Mouse (Mus musculus) urinary bladder, postnatal 10 days (tissue): ENCODE results near the gene Arvcf.

Experiments
- DNase-seq: peaks from one replicate; pipeline ENCODE4 v3.0.0; 2022; ENCODE audit warnings: low spot score

Gene Arvcf

GRCm38 (mm10) chr16:18430641-18431212 lies 82.7 kb downstream of the Arvcf start:
- no peak for DNase-seq

GRCm38 (mm10) chr16:18433341-18433920 lies 85.4 kb downstream of the Arvcf start:
- no peak for DNase-seq

- DNase-seq, result no peak
Measured at GRCm38 (mm10) chr16:18436128-18436527, 88.1 kb downstream of the Arvcf start.

- peak; percentile 90 for DNase-seq
Measured at GRCm38 (mm10) chr16:18443385-18443841, 95.4 kb downstream of the Arvcf start.

- DNase-seq, result no peak
Measured at GRCm38 (mm10) chr16:18447243-18447642, 99.3 kb downstream of the Arvcf start.

GRCm38 (mm10) chr16:18448104-18448503 lies 100.1 kb downstream of the Arvcf start:
- no peak for DNase-seq

GRCm38 (mm10) chr16:18449005-18449404 lies 101.0 kb downstream of the Arvcf start:
- DNase-seq, result no peak

- no peak for DNase-seq
Measured at GRCm38 (mm10) chr16:18451486-18452181, 103.7 kb downstream of the Arvcf start.

GRCm38 (mm10) chr16:18452361-18452862 lies 104.4 kb downstream of the Arvcf start:
- no peak for DNase-seq

- DNase-seq, result no peak
Measured at GRCm38 (mm10) chr16:18453846-18454245, 105.9 kb downstream of the Arvcf start.

- no peak for DNase-seq
Measured at GRCm38 (mm10) chr16:18455407-18455806, 107.4 kb downstream of the Arvcf start.
